Mouse (Mus musculus): ENCODE results near the gene Ppip5k2. TPM values are rescaled to one million over a fixed set of nuclear protein-coding genes. Genes with fewer than 3 reads are reported as not detected.

The Ppip5k2 gene
- polyA plus RNA-seq, 1 experiment from 2014 or later, result 33.2 TPM

DNA sequence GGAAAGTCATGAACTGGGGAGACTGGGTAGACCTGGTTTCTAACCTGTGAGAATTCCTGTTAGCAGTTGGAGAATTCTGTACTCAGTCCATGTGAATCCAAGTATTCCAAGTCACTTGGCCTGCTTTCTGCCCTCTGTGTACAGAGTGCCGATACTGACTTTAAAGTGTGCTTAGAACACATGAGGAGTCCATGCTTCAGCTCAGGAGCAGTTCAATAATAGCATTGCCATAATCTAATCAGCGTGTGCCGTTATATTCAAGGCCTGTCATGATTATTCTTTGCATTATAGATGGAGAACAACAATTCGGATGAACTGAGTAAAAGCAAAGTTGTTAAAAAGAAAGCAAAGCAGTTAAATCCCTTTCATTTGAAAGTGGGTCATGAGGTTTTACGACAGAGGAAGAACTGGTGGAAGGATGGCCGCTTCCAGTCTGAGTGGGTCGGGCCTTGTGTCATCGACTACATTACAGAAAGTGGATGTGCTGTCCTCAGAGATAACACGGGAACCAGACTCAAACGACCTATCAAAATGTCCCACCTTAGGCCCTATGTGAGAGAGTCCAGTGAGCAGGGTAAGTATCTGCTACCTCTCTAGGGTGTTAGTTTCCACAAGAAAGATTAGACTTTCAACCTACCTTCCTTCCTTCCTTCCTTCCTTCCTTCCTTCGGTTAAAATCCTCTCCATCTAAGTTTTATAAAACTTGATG lies 15.6 kb upstream of the Ppip5k2 start:
- Histone ChIP-seq H3K36me3 (ENCODE audit: control insufficient read depth, insufficient read depth, low read length) (no peaks in the 10 kb centered on the region), H3K4me1 (ENCODE audit: control insufficient read depth, insufficient read depth, low read length) (0 out of 2 replicates have a peak, but pooled peaks cover 3% of the 10 kb centered on the region), H3K27ac (ENCODE audit: low read depth, low read length) (no peak overlapping the region), H3K27me3 (ENCODE audit: control insufficient read depth, insufficient read depth, low read length) (no peaks in the 10 kb centered on the region), H3K9me3 (replicated peaks; ENCODE audit: control insufficient read depth, low read length) (no peaks in the 10 kb centered on the region), H3K9ac (ENCODE audit: low read depth, low read length) (no peak overlapping the region), H3K4me3 (ENCODE audit: low read depth, low read length) (no peak overlapping the region), H3K4me2 (no peak overlapping the region)
- ATAC-seq (replicated peaks; ENCODE audit: insufficient number of reproducible peaks, low FRiP score, low TSS enrichment), result no peak
- 84% methylated on average over 11 of the region's 11 CpGs for WGBS (ENCODE audit: insufficient replicate concordance)

DNA sequence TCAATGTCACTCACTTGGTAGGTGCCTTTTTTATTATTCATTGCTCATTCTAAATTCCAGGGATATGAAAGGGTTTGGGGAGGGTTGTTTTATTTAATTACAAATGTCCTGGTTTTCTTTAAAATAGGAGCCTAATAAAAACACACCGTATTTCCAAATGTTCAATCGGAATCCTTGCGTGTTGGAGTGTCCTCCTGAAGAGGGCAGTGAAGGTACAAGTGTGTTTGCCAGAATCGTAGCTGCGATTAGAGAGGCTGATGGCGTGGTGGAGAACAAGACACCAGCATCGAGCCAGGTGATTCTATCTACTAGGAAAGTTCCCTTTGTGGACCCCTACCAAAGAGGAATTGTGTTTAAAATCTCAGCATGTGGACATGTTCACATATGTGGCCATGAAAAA lies 14.7 kb upstream of the Ppip5k2 start:
- H3K36me3 ChIP-seq (ENCODE audit: control insufficient read depth, insufficient read depth, low read length), result no peaks in the 10 kb centered on the region

DNA sequence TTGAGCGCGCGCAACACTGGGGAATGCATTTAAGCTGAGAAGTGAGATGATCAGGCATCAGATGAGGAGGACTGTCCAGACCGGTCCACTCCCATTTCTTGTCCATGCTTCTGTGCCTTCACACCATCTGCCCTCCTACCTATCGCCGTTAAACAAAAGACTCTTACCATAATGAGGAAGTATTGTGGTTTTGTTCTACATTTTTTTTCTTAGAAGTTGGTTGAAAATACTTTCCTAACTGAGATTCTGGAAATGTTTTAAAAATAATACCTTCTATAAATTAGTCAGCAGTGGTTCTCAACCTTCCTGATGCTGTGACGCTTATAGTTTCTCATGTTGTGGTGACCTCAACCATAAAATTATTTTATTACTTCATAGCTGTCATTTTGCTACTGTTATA lies 11.5 kb upstream of the Ppip5k2 start:
- ATAC-seq (replicated peaks; ENCODE audit: insufficient number of reproducible peaks, low FRiP score, low TSS enrichment), result no peak
- no peaks in the 10 kb centered on the region for H3K27me3 ChIP-seq (ENCODE audit: control insufficient read depth, insufficient read depth, low read length)
- no peaks in the 10 kb centered on the region for H3K9me3 ChIP-seq (replicated peaks; ENCODE audit: control insufficient read depth, low read length)
- H3K4me3 ChIP-seq (ENCODE audit: low read depth, low read length), result no peak overlapping the region
- no peak overlapping the region for H3K27ac ChIP-seq (ENCODE audit: low read depth, low read length)
- H3K4me1 ChIP-seq (ENCODE audit: control insufficient read depth, insufficient read depth, low read length), result no peaks in the 10 kb centered on the region
- 87% methylated on average over 7 of the region's 7 CpGs for WGBS (ENCODE audit: insufficient replicate concordance)
- no peaks in the 10 kb centered on the region for H3K36me3 ChIP-seq (ENCODE audit: control insufficient read depth, insufficient read depth, low read length)
- no peak overlapping the region for H3K9ac ChIP-seq (ENCODE audit: low read depth, low read length)
- H3K4me2 ChIP-seq, result no peak overlapping the region

More for the DNA sequence above, 14.7 kb upstream of the Ppip5k2 start:
- no peak for ATAC-seq (replicated peaks; ENCODE audit: insufficient number of reproducible peaks, low FRiP score, low TSS enrichment)
- Histone ChIP-seq H3K27me3 (ENCODE audit: control insufficient read depth, insufficient read depth, low read length) (no peaks in the 10 kb centered on the region), H3K27ac (ENCODE audit: low read depth, low read length) (no peak overlapping the region), H3K4me3 (ENCODE audit: low read depth, low read length) (no peak overlapping the region), H3K4me2 (no peak overlapping the region), H3K9ac (ENCODE audit: low read depth, low read length) (no peak overlapping the region), H3K9me3 (replicated peaks; ENCODE audit: control insufficient read depth, low read length) (no peaks in the 10 kb centered on the region), H3K4me1 (ENCODE audit: control insufficient read depth, insufficient read depth, low read length) (0 out of 2 replicates have a peak, but pooled peaks cover 3% of the 10 kb centered on the region)
- 81% methylated on average over 7 of the region's 7 CpGs for WGBS (ENCODE audit: insufficient replicate concordance)

DNA sequence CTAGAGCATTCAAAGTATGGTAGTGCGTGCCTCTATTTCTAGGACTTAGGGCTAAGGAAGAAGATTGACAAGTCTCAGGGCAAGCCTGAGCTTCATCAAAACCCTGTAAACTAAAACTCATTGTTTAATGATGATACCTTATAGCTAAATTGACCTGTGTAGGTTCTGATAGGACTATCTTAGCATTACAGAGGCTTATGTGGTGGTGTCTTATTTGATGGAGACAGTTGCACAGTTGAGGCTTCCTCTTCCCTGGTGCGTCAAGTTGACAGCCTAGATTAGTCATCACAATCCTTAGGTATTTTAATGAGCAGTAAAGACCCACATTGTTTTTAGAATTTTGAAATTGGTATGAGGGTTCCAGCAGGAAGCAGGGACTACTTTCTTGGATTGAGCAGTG lies 3.8 kb upstream of the Ppip5k2 start:
- no peak for ATAC-seq (replicated peaks; ENCODE audit: insufficient number of reproducible peaks, low FRiP score, low TSS enrichment)
- H3K4me1 ChIP-seq (ENCODE audit: control insufficient read depth, insufficient read depth, low read length), result peaks cover 3% of the 10 kb centered on the region; the same call in 1 of the 2 replicates
- no peaks in the 10 kb centered on the region for H3K9me3 ChIP-seq (replicated peaks; ENCODE audit: control insufficient read depth, low read length)
- H3K27me3 ChIP-seq (ENCODE audit: control insufficient read depth, insufficient read depth, low read length), result no peaks in the 10 kb centered on the region
- H3K36me3 ChIP-seq (ENCODE audit: control insufficient read depth, insufficient read depth, low read length), result no peaks in the 10 kb centered on the region
- no peak overlapping the region for H3K4me2 ChIP-seq
- H3K27ac ChIP-seq (ENCODE audit: low read depth, low read length), result no peak overlapping the region
- H3K4me3 ChIP-seq (ENCODE audit: low read depth, low read length), result no peak overlapping the region
- 94% methylated on average over 2 of the region's 2 CpGs for WGBS (ENCODE audit: insufficient replicate concordance)
- H3K9ac ChIP-seq (ENCODE audit: low read depth, low read length), result no peak overlapping the region

DNA sequence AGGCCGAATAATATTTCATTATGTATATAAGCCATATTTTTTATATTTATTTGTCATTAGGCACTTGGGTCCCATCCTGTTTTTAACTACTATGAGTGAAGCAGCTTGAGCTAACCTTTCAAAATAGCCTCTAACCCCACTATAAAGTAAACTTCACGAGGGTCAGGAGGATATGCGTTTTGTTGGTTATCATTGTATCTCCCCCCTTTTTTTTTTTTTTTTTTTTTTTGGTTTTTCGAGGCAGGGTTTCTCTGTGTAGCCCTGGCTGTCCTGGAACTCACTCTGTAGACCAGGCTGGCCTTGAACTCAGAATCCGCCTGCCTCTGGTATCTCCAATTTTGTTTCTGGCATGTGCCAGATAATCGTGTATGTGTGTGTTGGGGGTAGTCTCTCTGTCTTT lies 3.2 kb upstream of the Ppip5k2 start:
- no peak for ATAC-seq (replicated peaks; ENCODE audit: insufficient number of reproducible peaks, low FRiP score, low TSS enrichment)
- H3K4me1 ChIP-seq (ENCODE audit: control insufficient read depth, insufficient read depth, low read length), result peaks cover 3% of the 10 kb centered on the region; the same call in 1 of the 2 replicates
- no peak overlapping the region for H3K4me3 ChIP-seq (ENCODE audit: low read depth, low read length)
- 78% methylated on average over 6 of the region's 6 CpGs for WGBS (ENCODE audit: insufficient replicate concordance)
- H3K27me3 ChIP-seq (ENCODE audit: control insufficient read depth, insufficient read depth, low read length), result no peaks in the 10 kb centered on the region
- no peaks in the 10 kb centered on the region for H3K36me3 ChIP-seq (ENCODE audit: control insufficient read depth, insufficient read depth, low read length)
- no peaks in the 10 kb centered on the region for H3K9me3 ChIP-seq (replicated peaks; ENCODE audit: control insufficient read depth, low read length)
- no peak overlapping the region for H3K9ac ChIP-seq (ENCODE audit: low read depth, low read length)
- H3K27ac ChIP-seq (ENCODE audit: low read depth, low read length), result no peak overlapping the region
- no peak overlapping the region for H3K4me2 ChIP-seq

DNA sequence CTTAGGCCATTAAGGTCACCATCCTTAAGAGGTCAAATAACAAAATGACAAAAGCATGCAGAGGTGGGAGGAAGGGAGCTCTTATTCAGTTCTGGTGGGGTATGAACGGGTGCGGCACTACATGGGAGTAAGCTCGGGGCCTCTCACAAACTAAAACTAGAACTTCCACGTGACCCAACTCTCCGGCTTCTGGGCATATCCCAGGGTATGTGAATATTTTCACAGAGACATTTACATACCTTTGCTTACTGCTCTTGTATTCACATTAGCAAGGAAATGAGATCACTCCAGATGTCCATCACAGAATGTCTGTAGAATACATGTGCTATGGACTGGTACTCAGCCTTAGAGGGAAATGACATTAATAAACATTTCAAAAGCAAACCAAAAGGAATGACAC lies 1.5 kb upstream of the Ppip5k2 start:
- Histone ChIP-seq H3K27me3 (ENCODE audit: control insufficient read depth, insufficient read depth, low read length) (no peaks in the 10 kb centered on the region), H3K9ac (ENCODE audit: low read depth, low read length) (no peak overlapping the region), H3K4me1 (ENCODE audit: control insufficient read depth, insufficient read depth, low read length) (peaks cover 6% of the 10 kb centered on the region), H3K4me2 (no peak overlapping the region), H3K4me3 (ENCODE audit: low read depth, low read length) (no peak overlapping the region), H3K36me3 (ENCODE audit: control insufficient read depth, insufficient read depth, low read length) (no peaks in the 10 kb centered on the region), H3K9me3 (replicated peaks; ENCODE audit: control insufficient read depth, low read length) (no peaks in the 10 kb centered on the region), H3K27ac (ENCODE audit: low read depth, low read length) (no peak overlapping the region)
- ATAC-seq (replicated peaks; ENCODE audit: insufficient number of reproducible peaks, low FRiP score, low TSS enrichment), result no peak
- 88% methylated on average over 5 of the region's 5 CpGs for WGBS (ENCODE audit: insufficient replicate concordance)

DNA sequence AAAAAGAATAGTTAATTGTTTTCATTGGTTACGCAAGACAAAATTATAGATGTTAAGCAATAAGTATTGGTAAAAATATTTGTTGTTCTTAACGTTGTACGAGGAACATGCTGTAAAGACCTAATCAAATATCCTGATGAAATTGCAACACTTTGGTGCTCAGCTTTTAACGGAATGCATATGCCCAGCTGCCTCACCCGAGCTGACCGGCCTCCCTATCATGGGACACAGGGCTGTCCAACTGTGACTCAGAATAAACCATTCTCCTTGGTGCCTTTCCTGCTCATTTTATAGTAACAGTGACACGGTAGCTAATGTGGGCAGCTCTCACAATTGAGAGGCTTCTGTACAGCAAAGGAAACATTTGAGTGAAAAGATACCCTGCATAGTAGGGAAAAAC lies 907 bp upstream of the Ppip5k2 start:
- WGBS (ENCODE audit: insufficient replicate concordance), result 66% methylated on average over 7 of the region's 7 CpGs
- H3K36me3 ChIP-seq (ENCODE audit: control insufficient read depth, insufficient read depth, low read length), result no peaks in the 10 kb centered on the region
- ATAC-seq (replicated peaks; ENCODE audit: insufficient number of reproducible peaks, low FRiP score, low TSS enrichment), result no peak
- no peaks in the 10 kb centered on the region for H3K9me3 ChIP-seq (replicated peaks; ENCODE audit: control insufficient read depth, low read length)
- no peaks in the 10 kb centered on the region for H3K27me3 ChIP-seq (ENCODE audit: control insufficient read depth, insufficient read depth, low read length)
- peak overlapping the region; percentile 70 for H3K4me2 ChIP-seq
- peak overlapping the region; percentile 16 for H3K4me3 ChIP-seq (ENCODE audit: low read depth, low read length)
- H3K27ac ChIP-seq (ENCODE audit: low read depth, low read length), result no peak overlapping the region
- no peak overlapping the region for H3K9ac ChIP-seq (ENCODE audit: low read depth, low read length)
- H3K4me1 ChIP-seq (ENCODE audit: control insufficient read depth, insufficient read depth, low read length), result peaks cover 6% of the 10 kb centered on the region

DNA sequence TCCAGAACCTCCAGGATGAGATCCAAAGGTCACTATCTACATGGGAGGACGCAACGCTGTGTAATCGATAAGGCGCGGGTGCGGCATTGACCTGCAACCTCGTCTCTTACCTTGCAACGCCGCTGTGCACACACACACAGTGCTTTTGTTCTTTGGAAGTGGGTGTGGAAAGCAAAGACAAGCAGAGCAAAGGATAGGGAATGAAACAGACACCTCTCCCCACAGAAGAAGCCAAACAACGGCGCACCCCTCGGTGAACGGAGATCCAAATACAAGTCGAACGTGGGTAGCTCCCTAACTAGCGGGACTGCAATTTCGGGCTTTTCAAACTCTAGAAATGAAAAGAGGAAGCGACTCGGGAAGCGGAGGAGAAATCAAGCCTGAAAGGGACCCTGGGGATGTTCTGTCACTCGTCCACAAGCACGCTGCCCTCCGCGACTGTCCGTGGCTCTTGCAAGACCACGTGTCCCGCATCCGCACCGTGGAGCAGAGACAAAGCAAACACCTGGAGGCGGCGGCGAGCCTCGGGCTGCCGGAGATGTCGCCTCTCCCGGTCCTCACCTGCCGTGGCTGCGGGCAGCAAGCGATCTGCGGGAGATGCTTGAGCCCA lies 812 bp downstream of the Ppip5k2 start:
- H3K27ac ChIP-seq (ENCODE audit: low read depth, low read length), result peak overlapping the region; percentile 82
- WGBS (ENCODE audit: insufficient replicate concordance), result under 1% methylated on average over 40 of the region's 40 CpGs
- H3K4me3 ChIP-seq (ENCODE audit: low read depth, low read length), result peak overlapping the region; percentile 99
- no peaks in the 10 kb centered on the region for H3K9me3 ChIP-seq (replicated peaks; ENCODE audit: control insufficient read depth, low read length)
- H3K36me3 ChIP-seq (ENCODE audit: control insufficient read depth, insufficient read depth, low read length), result no peaks in the 10 kb centered on the region
- H3K4me2 ChIP-seq, result peak overlapping the region; percentile 70
- peak overlapping the region; percentile 89 for H3K9ac ChIP-seq (ENCODE audit: low read depth, low read length)
- no peaks in the 10 kb centered on the region for H3K27me3 ChIP-seq (ENCODE audit: control insufficient read depth, insufficient read depth, low read length)
- H3K4me1 ChIP-seq (ENCODE audit: control insufficient read depth, insufficient read depth, low read length), result peaks cover 6% of the 10 kb centered on the region
- ATAC-seq (replicated peaks; ENCODE audit: insufficient number of reproducible peaks, low FRiP score, low TSS enrichment), result peak; percentile 50; the same call in 1 of the 2 replicates

DNA sequence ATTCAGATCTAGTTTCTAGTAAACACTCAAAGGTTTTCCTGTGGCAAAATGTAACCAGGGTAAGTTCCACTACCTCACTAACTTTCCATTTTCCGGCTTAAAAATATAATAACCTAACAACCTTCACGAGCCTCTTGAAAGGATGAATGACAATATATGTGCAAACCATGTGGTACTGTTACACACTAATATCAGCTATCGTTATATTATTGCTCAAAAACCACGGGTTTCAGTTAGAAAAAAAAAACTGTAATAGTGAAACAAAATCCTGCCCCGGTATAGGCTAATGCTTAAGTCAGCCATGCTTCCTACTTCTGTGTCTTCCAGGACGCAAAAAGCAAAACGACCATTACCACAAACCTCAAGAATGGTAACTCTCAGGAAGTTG lies 1.3 kb downstream of the Ppip5k2 start:
- Histone ChIP-seq H3K9me3 (replicated peaks; ENCODE audit: control insufficient read depth, low read length) (no peaks in the 10 kb centered on the region), H3K4me1 (ENCODE audit: control insufficient read depth, insufficient read depth, low read length) (peaks cover 6% of the 10 kb centered on the region), H3K27me3 (ENCODE audit: control insufficient read depth, insufficient read depth, low read length) (no peaks in the 10 kb centered on the region), H3K36me3 (ENCODE audit: control insufficient read depth, insufficient read depth, low read length) (no peaks in the 10 kb centered on the region), H3K4me3 (ENCODE audit: low read depth, low read length) (peak overlapping the region; percentile 99), H3K9ac (ENCODE audit: low read depth, low read length) (peak overlapping the region; percentile 89), H3K4me2 (peak overlapping the region; percentile 70), H3K27ac (ENCODE audit: low read depth, low read length) (peak overlapping the region; percentile 82; the same call in 1 of the 2 replicates)
- WGBS (ENCODE audit: insufficient replicate concordance), result 12% methylated on average over 7 of the region's 7 CpGs
- no peak for ATAC-seq (replicated peaks; ENCODE audit: insufficient number of reproducible peaks, low FRiP score, low TSS enrichment)
